Mouse (Mus musculus) liver, embryonic 14.5 days (tissue): ENCODE measurements at regions not wholly inside any gene's neighbourhood (a gene's known extent, or its start where the extent isn't known, plus 50 kb on each side); places are given as distances from the start of the nearest gene placed in this dataset.

Source experiments
- ATAC-seq: fragments of 200-750 bp; cut with Nextera tagmentation; 2 replicates; pipeline ENCODE4 v1.8.0; 2017; ENCODE audit warnings: moderate number of reproducible peaks, mild to moderate bottlenecking, moderate library complexity; ENCODE audit not compliant: insufficient read depth
- DNase-seq, 3 experiments: peaks; one replicate each; pipeline ENCODE4 v3.0.0-alpha.2; 2012 to 2013; ENCODE audit warnings: low read depth in 3 of 3, low spot score in 3 of 3
- H3K27ac ChIP-seq: fragments of 300-500 bp; sonication (generic); 2 replicates; pipeline ENCODE4 v1.5.1; 2014; ENCODE audit warnings: moderate library complexity, mild to moderate bottlenecking, control low read depth, inconsistent platforms
- H3K27me3 ChIP-seq: fragments of 300-500 bp; sonication (generic); 2 replicates; pipeline ENCODE4 v1.6.1; 2014; ENCODE audit warnings: mild to moderate bottlenecking, low read length, moderate library complexity; ENCODE audit not compliant: control insufficient read depth, insufficient read depth
- H3K36me3 ChIP-seq: fragments of 300-500 bp; sonication (generic); replicated peaks from 2 replicates; pipeline ENCODE4 v1.6.1; 2014; ENCODE audit warnings: low read depth; ENCODE audit not compliant: control insufficient read depth, insufficient read depth
- H3K4me1 ChIP-seq, 2 experiments: fragments of 200-500 bp in 1 of 2; fragments of 300-500 bp in 1 of 2; sonication (generic) in 1 of 2; replicated peaks; 2 replicates each; pipeline ENCODE4 v1.6.1; 2012 to 2014; ENCODE audit warnings: antibody characterized with exemption in 1 of 2, inconsistent platforms in 1 of 2, low read length in 1 of 2; ENCODE audit not compliant: control insufficient read depth in 2 of 2, insufficient read depth in 2 of 2
- H3K4me2 ChIP-seq: fragments of 300-500 bp; sonication (generic); 2 replicates; pipeline ENCODE4 v1.6.1; 2014; ENCODE audit warnings: low read depth, mild to moderate bottlenecking, control low read depth, moderate library complexity
- H3K4me3 ChIP-seq, 2 experiments: fragments of 200-500 bp in 1 of 2; fragments of 300-500 bp in 1 of 2; sonication (generic) in 1 of 2; 2 replicates each; pipeline ENCODE4 v1.5.1; 2012 to 2014; ENCODE audit warnings: low read depth in 2 of 2, low read length in 2 of 2, mild to moderate bottlenecking in 2 of 2, control low read depth in 1 of 2, inconsistent platforms in 1 of 2, moderate library complexity in 1 of 2; ENCODE audit not compliant: insufficient read depth in 1 of 2
- H3K9ac ChIP-seq: fragments of 300-500 bp; sonication (generic); replicated peaks from 2 replicates; pipeline ENCODE4 v1.6.1; 2014; ENCODE audit warnings: mild to moderate bottlenecking, control low read depth, moderate library complexity
- H3K9me3 ChIP-seq: fragments of 300-500 bp; sonication (generic); 2 replicates; pipeline ENCODE4 v1.6.1; 2016; ENCODE audit warnings: low read length, mixed read lengths; ENCODE audit not compliant: control insufficient read depth
- CTCF ChIP-seq: IDR thresholded peaks from 2 replicates; pipeline ENCODE4 v1.5.1; 2016; ENCODE audit warnings: antibody characterized with exemption, low read depth, control low read depth
- EP300 ChIP-seq: IDR thresholded peaks from 2 replicates; pipeline ENCODE4 v1.6.1; 2016; ENCODE audit warnings: antibody characterized with exemption, low read depth
- WGBS: fragments of 180-500 bp; shearing (Covaris S2); extraction: QIAGEN DNeasy Blood & Tissue Kit; methylation state at CpG from one replicate; pipeline ENCODE4 v1.1.7; 2014; ENCODE audit not compliant: insufficient replicate concordance; 5-methylcytosine and 5-hydroxymethylcytosine counted together

GRCm38 (mm10) chr6:117323301-117323700 lies 155.0 kb downstream of the Cxcl12 start:
- Histone ChIP-seq H3K27me3 (no peaks in the 10 kb centered on the region), H3K4me2 (no peak overlapping the region), H3K27ac (no peak overlapping the region), H3K4me1 (no peaks in the 10 kb centered on the region), H3K4me3 (no peak overlapping the region), H3K36me3 (no peaks in the 10 kb centered on the region), H3K9ac (no peak overlapping the region), H3K9me3 (no peaks in the 10 kb centered on the region)
- TF ChIP-seq CTCF = no peak
- no peak for TF ChIP-seq EP300
- ATAC-seq (no peak), DNase-seq (no peak)

GRCm38 (mm10) chr6:117323850-117324249 lies 155.5 kb downstream of the Cxcl12 start:
- ATAC-seq (no peak), DNase-seq (no peak)
- WGBS = 37% methylated on average over 3 of the region's 3 CpGs
- Histone ChIP-seq H3K4me3 (no peak overlapping the region), H3K36me3 (no peaks in the 10 kb centered on the region), H3K4me2 (no peak overlapping the region), H3K27me3 (no peaks in the 10 kb centered on the region), H3K9me3 (no peaks in the 10 kb centered on the region), H3K27ac (no peak overlapping the region), H3K4me1 (no peaks in the 10 kb centered on the region), H3K9ac (no peak overlapping the region)
- TF ChIP-seq EP300 = no peak
- TF ChIP-seq CTCF = no peak

- H3K4me2 ChIP-seq = no peak overlapping the region
- DNase-seq = no peak
- H3K36me3 ChIP-seq = no peaks in the 10 kb centered on the region
- H3K9me3 ChIP-seq = no peaks in the 10 kb centered on the region
- H3K27ac ChIP-seq = no peak overlapping the region
- no peak for ATAC-seq
- WGBS = 60% methylated on average over 18 of the region's 18 CpGs
- H3K9ac ChIP-seq = no peak overlapping the region
- H3K27me3 ChIP-seq = no peaks in the 10 kb centered on the region
- TF ChIP-seq CTCF = no peak
- H3K4me1 ChIP-seq = no peaks in the 10 kb centered on the region
- no peak overlapping the region for H3K4me3 ChIP-seq
Measured at GRCm38 (mm10) chr6:117326835-117327775, 158.8 kb downstream of the Cxcl12 start.

- Histone ChIP-seq H3K27me3 (no peaks in the 10 kb centered on the region), H3K9me3 (no peaks in the 10 kb centered on the region), H3K36me3 (no peaks in the 10 kb centered on the region), H3K4me1 (no peaks in the 10 kb centered on the region), H3K4me2 (no peak overlapping the region), H3K9ac (no peak overlapping the region), H3K27ac (no peak overlapping the region), H3K4me3 (no peak overlapping the region)
- no peak for ATAC-seq
- no peak for TF ChIP-seq EP300
- no peak for TF ChIP-seq CTCF
- DNase-seq = no peak
- 57% methylated on average over 8 of the region's 8 CpGs for WGBS
Measured at GRCm38 (mm10) chr6:117329164-117329939, 161.0 kb downstream of the Cxcl12 start.

- H3K36me3 ChIP-seq = no peaks in the 10 kb centered on the region
- no peak overlapping the region for H3K4me3 ChIP-seq
- no peak overlapping the region for H3K9ac ChIP-seq
- TF ChIP-seq EP300 = no peak
- no peak for TF ChIP-seq CTCF
- no peak overlapping the region for H3K27ac ChIP-seq
- no peaks in the 10 kb centered on the region for H3K9me3 ChIP-seq
- no peak for DNase-seq
- no peak for ATAC-seq
- no peak overlapping the region for H3K4me2 ChIP-seq
- H3K4me1 ChIP-seq = no peaks in the 10 kb centered on the region
- WGBS = 60% methylated on average over 6 of the region's 6 CpGs
- H3K27me3 ChIP-seq = no peaks in the 10 kb centered on the region
Measured at GRCm38 (mm10) chr6:117330198-117330597, 161.9 kb downstream of the Cxcl12 start.
